Mouse (Mus musculus) frontal cortex, adult (tissue): ENCODE measurements at regions not wholly inside any gene's neighbourhood (a gene's known extent, or its start where the extent isn't known, plus 50 kb on each side); places are given as distances from the start of the nearest gene placed in this dataset.
A peak's percentile ranks its signal among the peaks of the same experiment; 100 is the strongest.

Experiments used
- ATAC-seq: cut with Nextera tagmentation; 2 replicates; pipeline ENCODE4 v1.9.2; 2017; ENCODE audit warnings: mild to moderate bottlenecking, moderate library complexity, mixed read lengths; ENCODE audit not compliant: low TSS enrichment

DNA sequence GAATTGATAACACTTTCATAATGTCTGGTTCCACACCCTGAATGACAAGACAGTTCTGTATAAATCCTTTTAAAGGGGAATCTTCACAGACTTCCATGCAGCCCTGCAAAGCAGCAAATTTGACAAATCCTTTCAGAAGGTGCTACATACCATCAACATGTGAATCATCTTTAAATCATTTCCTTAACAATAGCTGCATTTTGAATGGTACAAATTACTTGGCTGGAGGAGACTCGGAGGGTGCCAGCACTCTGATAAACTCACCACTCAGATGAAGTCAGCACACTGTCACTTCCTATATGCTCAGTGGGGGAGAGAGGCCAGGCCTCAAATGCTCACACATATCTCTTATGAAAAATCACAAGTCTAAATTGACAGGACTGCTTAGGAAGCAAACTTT lies 386.1 kb downstream of the Efnb2 start:
- no peak for ATAC-seq

- peak; percentile 69 for ATAC-seq
Measured at GRCm38 (mm10) chr8:8274211-8274641, 386.8 kb downstream of the Efnb2 start.

DNA sequence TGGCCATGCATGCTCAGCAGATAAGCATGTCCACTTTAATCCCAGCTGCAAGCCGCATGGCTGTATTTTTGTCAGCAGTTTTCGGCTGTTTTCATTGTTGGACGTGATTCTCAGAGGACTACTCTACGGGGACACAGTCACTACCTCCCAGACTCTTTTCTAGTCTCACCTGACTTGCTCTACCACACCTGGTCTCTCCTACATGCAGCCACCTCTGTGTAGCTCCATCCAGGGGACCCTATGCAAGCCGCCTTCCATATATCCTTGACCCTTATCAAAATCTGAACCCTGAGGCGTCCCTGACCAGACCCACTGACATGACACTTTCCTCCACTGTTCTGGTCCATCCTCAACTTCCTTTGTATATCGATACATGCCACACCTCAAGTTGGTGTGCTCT lies 402.2 kb downstream of the Efnb2 start:
- no peak for ATAC-seq

- ATAC-seq: no peak
Measured at GRCm38 (mm10) chr8:8258231-8258638, 402.8 kb downstream of the Efnb2 start.

GRCm38 (mm10) chr8:8256327-8256726 lies 404.7 kb downstream of the Efnb2 start:
- no peak for ATAC-seq

DNA sequence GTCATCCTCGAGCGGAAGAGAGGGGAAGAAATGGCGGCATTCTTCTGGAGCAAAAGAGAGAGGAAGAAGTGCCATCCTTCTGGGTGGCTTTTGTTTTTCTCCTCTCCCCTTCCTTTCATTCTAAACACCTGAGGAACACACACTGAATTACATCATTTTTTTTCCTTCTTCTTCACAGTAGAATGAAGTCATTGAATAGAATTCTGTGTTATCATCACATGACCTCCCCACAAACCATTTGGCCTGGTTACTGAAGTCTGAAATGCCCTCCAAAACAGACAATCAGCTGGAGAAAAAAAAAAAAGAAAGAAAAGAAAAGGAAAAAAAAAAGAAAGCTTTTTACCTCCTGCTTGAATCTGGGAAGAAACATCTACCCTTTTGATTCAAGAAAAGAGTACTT lies 406.6 kb downstream of the Efnb2 start:
- ATAC-seq: no peak

- no peak for ATAC-seq
Measured at GRCm38 (mm10) chr8:8244599-8244998, 416.4 kb downstream of the Efnb2 start.

DNA sequence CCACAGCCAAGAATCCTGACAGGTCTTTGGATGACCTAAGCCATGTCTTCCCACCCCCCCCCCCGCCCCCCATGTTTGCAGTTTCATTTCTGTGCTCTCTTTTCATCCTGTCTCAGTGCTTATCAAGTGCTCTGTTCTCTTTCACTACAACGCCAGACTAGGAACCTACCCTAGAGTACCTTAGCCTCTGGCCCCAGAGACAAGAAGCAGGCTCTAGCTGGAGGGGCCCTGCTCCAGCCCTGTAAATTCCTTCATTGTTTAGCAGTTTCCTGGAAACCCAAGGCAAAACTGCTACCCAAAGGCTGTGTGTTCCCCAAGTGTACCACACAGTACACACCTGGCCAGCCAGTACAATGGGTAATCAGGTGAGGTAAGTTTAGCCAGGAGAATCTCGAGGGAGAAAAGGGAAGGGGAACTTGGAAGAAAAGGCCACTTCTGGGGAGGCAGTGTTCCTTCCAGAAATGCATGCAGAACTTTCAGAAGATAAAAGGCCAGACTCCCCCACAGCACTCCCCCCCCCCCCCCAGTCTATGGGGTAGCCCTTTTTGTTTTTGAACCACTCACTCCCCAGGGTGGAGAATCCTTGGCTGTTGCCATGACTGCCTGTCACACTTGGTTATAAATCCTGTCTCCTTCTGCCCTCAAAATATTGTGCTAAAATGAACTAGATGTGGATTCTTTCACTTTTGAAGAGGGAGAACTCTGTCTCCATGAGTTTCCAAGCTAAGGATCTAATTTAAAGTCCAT lies 419.1 kb downstream of the Efnb2 start:
- ATAC-seq: no peak

DNA sequence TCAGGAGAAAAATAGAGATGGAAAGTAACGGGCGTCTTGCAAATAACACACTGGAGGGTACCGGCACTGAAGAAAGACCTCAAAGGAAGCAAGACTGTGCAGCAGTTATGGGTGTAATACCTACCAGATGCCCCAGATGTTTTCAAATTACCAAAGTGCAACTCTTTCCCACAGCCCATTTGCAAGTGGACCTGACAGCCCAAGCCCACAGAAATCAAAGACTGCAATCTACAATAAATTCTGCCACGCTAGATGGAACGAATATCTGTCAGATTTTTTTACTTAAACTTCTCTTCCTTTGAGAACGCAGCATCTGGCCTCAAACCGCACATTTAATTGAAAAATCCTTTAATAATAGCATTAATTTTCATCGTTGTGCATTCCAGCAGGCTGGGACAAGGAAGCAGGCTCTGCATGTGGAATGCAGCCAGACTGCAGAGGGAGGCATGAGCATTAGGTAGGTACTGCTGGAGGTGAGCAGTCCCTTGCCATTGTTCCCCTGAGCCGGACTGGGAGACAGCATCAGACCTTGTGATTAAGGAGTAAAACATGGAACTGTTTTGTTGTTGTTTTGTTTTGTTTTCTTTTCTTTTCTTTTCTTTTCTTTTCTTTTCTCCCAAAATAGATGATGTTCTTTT lies 419.9 kb downstream of the Efnb2 start:
- ATAC-seq: no peak

- no peak for ATAC-seq
Measured at GRCm38 (mm10) chr8:8239489-8239888, 421.6 kb downstream of the Efnb2 start.

DNA sequence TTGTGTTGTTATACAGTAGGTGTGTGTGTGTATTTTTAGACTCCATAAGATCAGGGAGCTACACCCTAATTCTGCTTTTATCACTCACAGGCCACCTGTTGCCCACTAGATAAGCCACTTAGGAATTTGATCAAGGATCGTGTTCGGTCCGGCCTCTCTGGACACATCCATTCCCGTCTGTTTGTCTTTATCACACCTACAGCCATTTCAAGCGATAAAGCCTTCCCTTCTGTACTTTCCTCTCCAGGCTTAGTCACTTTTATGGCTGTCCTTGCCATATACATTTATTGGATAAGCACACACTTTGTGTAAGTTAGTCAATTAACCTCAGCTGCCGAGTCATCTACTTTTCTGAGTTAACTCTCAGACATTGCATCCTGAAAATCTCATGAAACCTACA lies 423.0 kb downstream of the Efnb2 start:
- no peak for ATAC-seq

GRCm38 (mm10) chr8:8233616-8234015 lies 427.4 kb downstream of the Efnb2 start:
- peak; percentile 89 for ATAC-seq

GRCm38 (mm10) chr8:8233156-8233555 lies 427.9 kb downstream of the Efnb2 start:
- peak; percentile 78 for ATAC-seq

DNA sequence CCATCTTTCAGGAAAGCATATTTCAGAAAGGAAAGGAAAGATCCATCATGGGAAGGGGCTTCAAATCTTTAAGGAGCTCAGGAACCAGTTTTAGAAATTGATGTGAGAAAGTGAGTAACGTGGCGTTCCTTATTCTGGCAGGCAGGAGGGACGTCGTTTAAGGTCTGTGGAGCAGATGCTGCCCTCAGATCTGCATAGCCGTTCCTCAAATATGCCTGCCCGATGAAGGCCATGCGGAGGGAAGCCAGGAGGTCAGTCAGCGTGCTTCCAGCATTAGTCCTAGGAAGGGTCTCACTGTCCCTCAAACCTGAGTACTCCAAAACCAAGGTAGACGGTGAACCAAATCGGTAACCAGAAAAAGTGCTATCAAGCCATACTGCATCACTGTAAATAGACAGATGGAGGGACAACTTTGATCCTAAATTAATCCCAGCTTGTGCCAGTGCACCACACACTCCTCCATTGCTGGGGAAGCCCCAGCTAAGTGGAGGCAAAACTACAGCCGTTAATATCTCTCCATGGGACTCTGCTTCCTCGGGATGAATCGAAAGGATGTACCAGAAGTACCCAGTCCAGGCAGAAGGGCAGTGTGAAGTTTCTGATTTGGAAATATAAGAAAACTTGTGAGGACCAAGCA lies 428.9 kb downstream of the Efnb2 start:
- no peak for ATAC-seq

DNA sequence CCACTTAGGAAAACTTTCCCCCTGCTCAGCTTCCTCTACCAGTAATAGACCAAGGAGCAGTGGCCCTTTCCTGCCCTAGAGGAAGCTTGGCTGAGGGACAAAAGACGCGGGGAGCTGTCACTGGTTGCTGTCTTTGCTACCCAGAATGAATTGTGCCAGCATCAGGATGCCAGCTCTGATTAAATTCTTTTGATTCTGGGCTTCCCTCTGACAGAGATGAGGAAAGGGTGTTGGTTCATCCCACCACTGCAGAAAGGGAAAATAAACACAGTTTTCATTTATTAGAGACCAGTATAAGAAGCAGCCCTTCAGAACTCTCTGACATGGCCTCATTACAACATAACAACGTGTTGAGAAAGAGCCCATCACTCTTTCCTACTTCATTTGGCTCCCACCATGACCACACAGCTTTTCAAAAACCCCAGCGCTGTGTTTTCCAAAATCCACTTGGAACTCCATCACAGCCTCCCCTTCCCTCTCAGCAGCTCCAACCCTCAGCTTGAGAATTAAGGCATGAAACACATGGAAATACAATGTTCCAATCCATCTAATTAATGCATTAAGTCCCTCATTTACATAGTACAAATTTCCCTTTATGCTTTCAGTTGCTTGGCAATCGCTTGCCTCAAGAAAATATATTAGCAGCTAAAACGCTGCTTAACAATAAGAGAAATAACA lies 429.6 kb downstream of the Efnb2 start:
- no peak for ATAC-seq

DNA sequence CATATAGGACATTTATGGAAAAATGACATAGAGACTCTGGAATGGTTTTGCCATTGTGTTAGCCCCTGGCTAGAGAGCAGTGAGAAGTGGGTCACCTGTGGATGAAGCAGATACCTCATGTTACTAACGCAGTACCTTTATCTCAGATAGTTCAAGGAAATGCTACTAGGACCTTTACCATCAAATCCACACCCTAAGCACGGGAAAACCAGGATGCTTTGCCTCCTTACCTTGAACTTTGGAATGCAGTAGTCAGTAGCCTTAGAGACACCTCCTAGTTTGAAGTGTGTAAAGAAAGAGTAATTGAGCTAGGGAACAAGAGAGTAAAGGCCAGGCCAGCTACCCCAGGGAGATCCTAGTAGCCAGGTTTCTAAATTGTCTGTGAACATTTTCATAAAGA lies 435.0 kb downstream of the Efnb2 start:
- no peak for ATAC-seq

GRCm38 (mm10) chr8:8225175-8225830 lies 435.7 kb downstream of the Efnb2 start:
- ATAC-seq: no peak

- ATAC-seq: no peak
Measured at GRCm38 (mm10) chr8:8220395-8221031, 440.5 kb downstream of the Efnb2 start.

GRCm38 (mm10) chr8:8219701-8220394 lies 441.2 kb downstream of the Efnb2 start:
- no peak for ATAC-seq

GRCm38 (mm10) chr8:8193036-8193435 lies 468.0 kb downstream of the Efnb2 start:
- no peak for ATAC-seq

DNA sequence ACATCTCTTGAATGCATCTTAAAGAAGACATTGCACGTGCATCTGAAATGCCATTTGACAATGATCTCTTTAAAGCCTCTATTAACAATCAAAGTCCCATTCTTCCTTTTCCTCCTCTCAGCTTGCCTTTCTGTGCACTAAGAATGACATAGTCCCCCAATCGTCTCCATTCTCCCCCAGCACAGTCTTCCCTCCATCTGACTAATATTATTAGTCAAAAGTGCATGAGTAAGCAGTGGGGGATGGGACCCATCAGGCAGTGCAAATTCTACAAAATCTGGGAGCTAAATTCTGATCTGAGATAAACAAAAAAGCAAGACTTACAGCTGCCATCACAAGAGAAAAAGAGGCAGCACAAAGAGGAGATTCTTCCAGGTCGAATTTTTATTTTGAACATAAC lies 475.0 kb downstream of the Efnb2 start:
- no peak for ATAC-seq
